Mouse (Mus musculus) hindbrain, embryonic 15.5 days (tissue): ENCODE measurements around the gene Dennd4a. TPM values are rescaled to one million over a fixed set of nuclear protein-coding genes. Genes with fewer than 3 reads are reported as not detected.
A peak's percentile ranks its signal among the peaks of the same experiment; 100 is the strongest.

Experiments
- ATAC-seq: fragments of 200-750 bp; cut with Nextera tagmentation; 2 replicates; pipeline ENCODE4 v1.8.0; 2017; ENCODE audit warnings: low read depth, moderate number of reproducible peaks, moderate TSS enrichment; ENCODE audit not compliant: low FRiP score
- H3K27ac ChIP-seq: fragments of 300-500 bp; sonication (generic); replicated peaks from 2 replicates; pipeline ENCODE4 v1.5.1; 2015; ENCODE audit warnings: mild to moderate bottlenecking, inconsistent platforms
- H3K27me3 ChIP-seq: fragments of 300-500 bp; sonication (generic); 2 replicates; pipeline ENCODE4 v1.6.1; 2015; ENCODE audit warnings: control low read depth, inconsistent platforms
- H3K36me3 ChIP-seq: fragments of 300-500 bp; sonication (generic); 2 replicates; pipeline ENCODE4 v1.6.1; 2015; ENCODE audit warnings: control low read depth, inconsistent platforms
- H3K4me1 ChIP-seq: fragments of 300-500 bp; sonication (generic); replicated peaks from 2 replicates; pipeline ENCODE4 v1.6.1; 2015; ENCODE audit warnings: control low read depth, inconsistent platforms
- H3K4me2 ChIP-seq: fragments of 300-500 bp; sonication (generic); 2 replicates; pipeline ENCODE4 v1.6.1; 2015; ENCODE audit warnings: moderate library complexity, mild to moderate bottlenecking, inconsistent platforms
- H3K4me3 ChIP-seq: fragments of 300-500 bp; sonication (generic); 2 replicates; pipeline ENCODE4 v1.5.1; 2015; ENCODE audit warnings: mild to moderate bottlenecking, inconsistent platforms
- H3K9ac ChIP-seq: fragments of 300-500 bp; sonication (generic); 2 replicates; pipeline ENCODE4 v1.6.1; 2015; ENCODE audit warnings: inconsistent platforms
- H3K9me3 ChIP-seq: fragments of 300-500 bp; sonication (generic); 2 replicates; pipeline ENCODE4 v1.6.1; 2016; ENCODE audit warnings: control low read depth, inconsistent platforms
- WGBS: fragments of 180-500 bp; shearing (Covaris S2); methylation state at CpG from one replicate; pipeline ENCODE4 v1.1.7; 2015; 5-methylcytosine and 5-hydroxymethylcytosine counted together
- polyA plus RNA-seq: library from polyadenylated mRNA; unstranded; fragments of >200 nt; fragmentation: Nextera tagmentation; extraction: Ambion mirVana; gene quantifications from 2 replicates; pipeline ENCODE4 v1.2.1, GENCODE M21; 2015

Gene Dennd4a
- polyA plus RNA-seq, 1 experiment from 2014 or later, result 10.9 TPM

- WGBS, result 83% methylated on average over 4 of the region's 4 CpGs
- Histone ChIP-seq H3K9ac (no peak overlapping the region), H3K27ac (peak overlapping the region; percentile 75), H3K4me3 (no peak overlapping the region), H3K9me3 (no peaks in the 10 kb centered on the region), H3K4me2 (no peak overlapping the region), H3K36me3 (no peaks in the 10 kb centered on the region), H3K27me3 (no peaks in the 10 kb centered on the region), H3K4me1 (peaks cover 20% of the 10 kb centered on the region)
- no peak for ATAC-seq
Measured at GRCm38 (mm10) chr9:64775491-64775890, 35.6 kb upstream of the Dennd4a start.

GRCm38 (mm10) chr9:64777441-64777987, 33.6 kb upstream of the Dennd4a start:
- WGBS, result 84% methylated on average over 4 of the region's 4 CpGs

GRCm38 (mm10) chr9:64778151-64778550, 33.0 kb upstream of the Dennd4a start:
- no peak for ATAC-seq
- WGBS, result 80% methylated on average over 1 of the region's 1 CpGs

More at GRCm38 (mm10) chr9:64777441-64777987, 33.6 kb upstream of the Dennd4a start:
- no peak overlapping the region for H3K4me2 ChIP-seq
- H3K4me3 ChIP-seq, result no peak overlapping the region
- no peaks in the 10 kb centered on the region for H3K27me3 ChIP-seq
- no peaks in the 10 kb centered on the region for H3K9me3 ChIP-seq
- H3K4me1 ChIP-seq, result peaks cover 12% of the 10 kb centered on the region
- H3K9ac ChIP-seq, result no peak overlapping the region
- H3K27ac ChIP-seq, result no peak overlapping the region
- H3K36me3 ChIP-seq, result no peaks in the 10 kb centered on the region
- no peak for ATAC-seq

GRCm38 (mm10) chr9:64779628-64780027, 31.5 kb upstream of the Dennd4a start:
- Histone ChIP-seq H3K36me3 (no peaks in the 10 kb centered on the region), H3K27me3 (no peaks in the 10 kb centered on the region), H3K4me3 (no peak overlapping the region), H3K9me3 (no peaks in the 10 kb centered on the region), H3K27ac (no peak overlapping the region), H3K4me1 (peaks cover 5% of the 10 kb centered on the region), H3K4me2 (no peak overlapping the region), H3K9ac (no peak overlapping the region)
- no peak for ATAC-seq
- WGBS, result 48% methylated on average over 7 of the region's 7 CpGs

More at GRCm38 (mm10) chr9:64778151-64778550, 33.0 kb upstream of the Dennd4a start:
- H3K4me2 ChIP-seq, result no peak overlapping the region
- H3K4me3 ChIP-seq, result no peak overlapping the region
- H3K9ac ChIP-seq, result no peak overlapping the region
- no peak overlapping the region for H3K27ac ChIP-seq
- H3K4me1 ChIP-seq, result peaks cover 12% of the 10 kb centered on the region
- H3K9me3 ChIP-seq, result no peaks in the 10 kb centered on the region
- H3K36me3 ChIP-seq, result no peaks in the 10 kb centered on the region
- no peaks in the 10 kb centered on the region for H3K27me3 ChIP-seq

GRCm38 (mm10) chr9:64783511-64783910, 27.6 kb upstream of the Dennd4a start:
- no peaks in the 10 kb centered on the region for H3K27me3 ChIP-seq
- H3K4me1 ChIP-seq, result no peaks in the 10 kb centered on the region
- no peaks in the 10 kb centered on the region for H3K9me3 ChIP-seq
- no peak overlapping the region for H3K4me3 ChIP-seq
- no peak overlapping the region for H3K4me2 ChIP-seq
- H3K27ac ChIP-seq, result no peak overlapping the region
- 57% methylated on average over 7 of the region's 7 CpGs for WGBS
- no peak overlapping the region for H3K9ac ChIP-seq
- no peak for ATAC-seq
- H3K36me3 ChIP-seq, result no peaks in the 10 kb centered on the region

- WGBS, result 35% methylated on average over 4 of the region's 4 CpGs
- no peak overlapping the region for H3K9ac ChIP-seq
- H3K27ac ChIP-seq, result no peak overlapping the region
- no peaks in the 10 kb centered on the region for H3K9me3 ChIP-seq
- no peak overlapping the region for H3K4me3 ChIP-seq
- no peak overlapping the region for H3K4me2 ChIP-seq
- no peaks in the 10 kb centered on the region for H3K27me3 ChIP-seq
- H3K4me1 ChIP-seq, result no peaks in the 10 kb centered on the region
- no peaks in the 10 kb centered on the region for H3K36me3 ChIP-seq
- ATAC-seq, result no peak
Measured at GRCm38 (mm10) chr9:64784841-64785240, 26.3 kb upstream of the Dennd4a start.

GRCm38 (mm10) chr9:64786216-64786905, 24.8 kb upstream of the Dennd4a start:
- Histone ChIP-seq H3K27me3 (no peaks in the 10 kb centered on the region), H3K36me3 (no peaks in the 10 kb centered on the region), H3K9ac (no peak overlapping the region), H3K4me2 (no peak overlapping the region), H3K4me1 (no peaks in the 10 kb centered on the region), H3K27ac (no peak overlapping the region), H3K4me3 (no peak overlapping the region), H3K9me3 (no peaks in the 10 kb centered on the region)
- ATAC-seq, result no peak
- WGBS, result 68% methylated on average over 9 of the region's 9 CpGs

GRCm38 (mm10) chr9:64788070-64788469, 23.1 kb upstream of the Dennd4a start:
- Histone ChIP-seq H3K9me3 (no peaks in the 10 kb centered on the region), H3K27me3 (no peaks in the 10 kb centered on the region), H3K36me3 (no peaks in the 10 kb centered on the region), H3K9ac (no peak overlapping the region), H3K4me3 (no peak overlapping the region), H3K27ac (no peak overlapping the region), H3K4me2 (no peak overlapping the region), H3K4me1 (no peaks in the 10 kb centered on the region)
- no peak for ATAC-seq
- WGBS, result 84% methylated on average over 7 of the region's 7 CpGs

GRCm38 (mm10) chr9:64789341-64789761, 21.8 kb upstream of the Dennd4a start:
- ATAC-seq, result no peak
- WGBS, result 79% methylated on average over 13 of the region's 13 CpGs

GRCm38 (mm10) chr9:64789887-64790400, 21.2 kb upstream of the Dennd4a start:
- ATAC-seq, result no peak
- Histone ChIP-seq H3K9me3 (no peaks in the 10 kb centered on the region), H3K4me3 (no peak overlapping the region), H3K27me3 (no peaks in the 10 kb centered on the region), H3K27ac (no peak overlapping the region), H3K4me2 (no peak overlapping the region), H3K36me3 (no peaks in the 10 kb centered on the region), H3K4me1 (no peaks in the 10 kb centered on the region), H3K9ac (no peak overlapping the region)
- 85% methylated on average over 10 of the region's 10 CpGs for WGBS

More at GRCm38 (mm10) chr9:64789341-64789761, 21.8 kb upstream of the Dennd4a start:
- Histone ChIP-seq H3K4me3 (no peak overlapping the region), H3K9ac (no peak overlapping the region), H3K27ac (no peak overlapping the region), H3K36me3 (no peaks in the 10 kb centered on the region), H3K9me3 (no peaks in the 10 kb centered on the region), H3K4me1 (no peaks in the 10 kb centered on the region), H3K4me2 (no peak overlapping the region), H3K27me3 (no peaks in the 10 kb centered on the region)

- no peak overlapping the region for H3K27ac ChIP-seq
- 87% methylated on average over 7 of the region's 7 CpGs for WGBS
- no peaks in the 10 kb centered on the region for H3K4me1 ChIP-seq
- no peak overlapping the region for H3K9ac ChIP-seq
- H3K4me3 ChIP-seq, result no peak overlapping the region
- H3K9me3 ChIP-seq, result no peaks in the 10 kb centered on the region
- no peak overlapping the region for H3K4me2 ChIP-seq
- no peaks in the 10 kb centered on the region for H3K27me3 ChIP-seq
- ATAC-seq, result no peak
- H3K36me3 ChIP-seq, result no peaks in the 10 kb centered on the region
Measured at GRCm38 (mm10) chr9:64790673-64791660, 20.2 kb upstream of the Dennd4a start.

GRCm38 (mm10) chr9:64791676-64792075, 19.5 kb upstream of the Dennd4a start:
- WGBS, result 80% methylated on average over 1 of the region's 1 CpGs
- no peaks in the 10 kb centered on the region for H3K9me3 ChIP-seq
- H3K36me3 ChIP-seq, result no peaks in the 10 kb centered on the region
- no peaks in the 10 kb centered on the region for H3K27me3 ChIP-seq
- no peaks in the 10 kb centered on the region for H3K4me1 ChIP-seq
- no peak overlapping the region for H3K4me2 ChIP-seq
- no peak overlapping the region for H3K4me3 ChIP-seq
- no peak overlapping the region for H3K9ac ChIP-seq
- H3K27ac ChIP-seq, result no peak overlapping the region
- no peak for ATAC-seq
